8 mouse cellular contexts compared by ENCODE assay signal in the genomic region with DNA sequence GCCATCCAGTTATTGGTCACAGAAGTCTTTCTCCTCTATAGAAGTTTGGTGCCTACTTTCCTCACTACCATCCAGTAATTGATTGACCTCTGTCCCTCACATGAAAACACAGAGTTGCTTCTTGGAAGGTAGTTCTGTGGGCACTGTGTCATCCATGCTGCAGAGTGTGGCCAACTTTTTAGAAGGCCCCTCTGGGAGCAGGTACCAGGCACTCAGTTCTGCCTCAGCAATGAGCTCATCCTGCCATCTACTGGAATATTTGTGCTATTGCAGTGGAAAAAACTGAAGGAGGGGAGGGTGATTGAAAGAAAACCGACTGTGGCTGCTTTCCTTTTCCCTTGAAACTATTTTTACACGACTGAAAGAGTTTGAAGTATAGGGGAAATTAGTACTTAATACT.
A peak's percentile ranks its signal among the peaks of the same experiment; 100 is the strongest.
DNase-seq lines count a peak whose midpoint lies in the region; TF ChIP-seq lines count a peak whose summit lies in the region.

No protein-coding gene starts in this region.

- no peak overlapping the region for H3K4me3 ChIP-seq in bone marrow macrophage, adult 2 months (ENCODE audit: insufficient read depth, low read length)
- H3K4me3 ChIP-seq in embryonic fibroblast, embryonic 13.5 days (ENCODE audit: insufficient read depth, low read length) = no peak overlapping the region

- 0 out of 2 replicates have a peak, but pooled peaks have one; percentile 25 for TF ChIP-seq CTCF in bone marrow macrophage, adult 2 months (IDR thresholded peaks at IDR 0.05; ENCODE audit: low read depth, low read length)
- peak; percentile 53 for TF ChIP-seq CTCF in embryonic fibroblast, embryonic 13.5 days (IDR thresholded peaks at IDR 0.05; ENCODE audit: borderline replicate concordance, insufficient read depth, low read length)

- no peak for TF ChIP-seq POLR2A in bone marrow macrophage, adult 2 months (IDR thresholded peaks at IDR 0.05; ENCODE audit: borderline replicate concordance, low read depth, low read length)
- no peak for TF ChIP-seq POLR2A in embryonic fibroblast, embryonic 13.5 days (IDR thresholded peaks at IDR 0.05; ENCODE audit: low read depth, low read length)

- DNase-seq in gastrocnemius, adult 18-20 months (ENCODE audit: low spot score) = peak; percentile 32
- DNase-seq in gastrocnemius, adult 8-10 months (ENCODE audit: low spot score in 2 of 2) = no peak
- DNase-seq in 3T3-L1 (ENCODE audit: low read depth, low spot score) = peak; percentile 79
- DNase-seq in kidney, adult 9 months = peak; percentile 39
- DNase-seq in mesoderm, embryonic 11.5 days (ENCODE audit: low read depth, low spot score) = peak; percentile 70
- DNase-seq in urinary bladder, postnatal 25 days (ENCODE audit: low spot score) = no peak

- no peaks in the 10 kb centered on the region for H3K4me1 ChIP-seq in bone marrow macrophage, adult 2 months (ENCODE audit: control insufficient read depth, insufficient read depth, low read length)
- H3K4me1 ChIP-seq in embryonic fibroblast, embryonic 13.5 days (ENCODE audit: control insufficient read depth, insufficient read depth, low read length) = no peaks in the 10 kb centered on the region

- H3K27ac ChIP-seq in bone marrow macrophage, adult 2 months (ENCODE audit: insufficient read depth, low read depth, low read length) = no peak overlapping the region
- H3K27ac ChIP-seq in embryonic fibroblast, embryonic 13.5 days (ENCODE audit: insufficient read depth, low read length) = no peak overlapping the region

Comparison
In these comparisons a context has a peak if more than half of its experiments do, and no peak if none do; other contexts are left out.
1. DNase-seq: peak in gastrocnemius, adult 18-20 months (single experiment), 3T3-L1 (single experiment), kidney, adult 9 months (single experiment) and mesoderm, embryonic 11.5 days (single experiment); none in gastrocnemius, adult 8-10 months (0 of 2) and urinary bladder, postnatal 25 days (single experiment).